Mouse (Mus musculus) NIH3T3 (cell line): ENCODE results near the gene Ldlrad3.

Experiments used
- DNase-seq: peaks from one replicate; pipeline ENCODE4 v3.0.0-alpha.2; 2012; ENCODE audit warnings: low read depth

Gene Ldlrad3

GRCm38 (mm10) chr2:102073266-102074037 lies 112.7 kb downstream of the Ldlrad3 start:
- DNase-seq: no peak

GRCm38 (mm10) chr2:102072859-102073258 lies 113.3 kb downstream of the Ldlrad3 start:
- no peak for DNase-seq

- DNase-seq: peak; percentile 9
These were observed 115.0 kb downstream of the Ldlrad3 start for GRCm38 (mm10) chr2:102071022-102071717.

GRCm38 (mm10) chr2:102064826-102065441 lies 121.3 kb downstream of the Ldlrad3 start:
- no peak for DNase-seq

- no peak for DNase-seq
These were observed 122.2 kb downstream of the Ldlrad3 start for GRCm38 (mm10) chr2:102063906-102064505.

GRCm38 (mm10) chr2:102062861-102063468 lies 123.2 kb downstream of the Ldlrad3 start:
- DNase-seq: no peak

GRCm38 (mm10) chr2:102061921-102062320 lies 124.3 kb downstream of the Ldlrad3 start:
- DNase-seq: no peak

GRCm38 (mm10) chr2:102057746-102058145 lies 128.4 kb downstream of the Ldlrad3 start:
- no peak for DNase-seq

GRCm38 (mm10) chr2:102057029-102057685 lies 129.0 kb downstream of the Ldlrad3 start:
- DNase-seq: no peak

GRCm38 (mm10) chr2:102056144-102056543 lies 130.0 kb downstream of the Ldlrad3 start:
- DNase-seq: no peak

GRCm38 (mm10) chr2:102052951-102053660 lies 133.1 kb downstream of the Ldlrad3 start:
- DNase-seq: peak; percentile 79

GRCm38 (mm10) chr2:102052353-102052752 lies 133.8 kb downstream of the Ldlrad3 start:
- no peak for DNase-seq

- peak; percentile 47 for DNase-seq
These were observed 136.2 kb downstream of the Ldlrad3 start for GRCm38 (mm10) chr2:102049866-102050550.

GRCm38 (mm10) chr2:102048296-102049175 lies 137.6 kb downstream of the Ldlrad3 start:
- DNase-seq: no peak

- DNase-seq: no peak
These were observed 139.7 kb downstream of the Ldlrad3 start for GRCm38 (mm10) chr2:102046481-102046880.

GRCm38 (mm10) chr2:102040456-102040855 lies 145.7 kb downstream of the Ldlrad3 start:
- no peak for DNase-seq

GRCm38 (mm10) chr2:102040011-102040410 lies 146.2 kb downstream of the Ldlrad3 start:
- DNase-seq: no peak

- DNase-seq: peak; percentile 69
These were observed 147.1 kb downstream of the Ldlrad3 start for GRCm38 (mm10) chr2:102038895-102039667.
